Comparison of ENCODE assay signal across 8 mouse cellular contexts in the genomic region with DNA sequence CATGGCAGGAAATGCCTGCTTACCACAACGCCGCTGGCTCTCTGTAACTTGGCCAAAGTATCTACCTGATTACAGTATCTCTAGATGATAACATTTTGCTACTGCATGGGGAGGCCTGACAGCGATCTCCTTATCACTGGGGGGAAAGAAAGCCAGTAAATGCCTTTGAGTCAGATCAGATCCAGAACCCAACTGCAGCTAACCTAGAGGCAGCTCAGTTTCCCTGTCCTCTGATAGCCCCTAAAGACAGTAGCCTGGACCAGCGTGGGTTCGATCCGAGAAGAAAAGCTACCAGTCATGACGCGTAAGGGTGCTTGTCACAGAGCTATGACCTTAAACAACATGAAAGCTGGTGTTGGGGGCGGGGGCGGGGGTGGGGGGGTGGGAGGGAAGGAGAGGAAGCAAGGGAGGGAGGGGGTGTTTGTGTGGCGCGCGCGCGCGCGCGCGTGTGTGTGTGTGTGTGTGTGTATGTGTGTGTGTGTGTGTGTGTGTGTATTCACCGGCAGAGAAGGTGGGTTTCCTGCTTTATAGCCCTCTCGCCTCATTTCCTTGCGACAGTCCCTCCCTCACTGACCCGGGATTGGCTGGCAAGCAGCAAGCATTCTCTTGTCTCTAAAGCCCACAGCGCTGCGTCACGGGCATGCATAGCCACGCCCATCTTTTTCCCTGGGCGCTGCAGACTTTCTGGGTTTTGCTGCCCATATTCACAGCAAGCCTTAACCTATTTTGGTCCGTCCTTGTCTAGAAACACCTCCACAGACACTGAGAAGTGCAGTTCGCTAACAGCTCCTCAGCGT. TPM values are rescaled to one million over a fixed set of nuclear protein-coding genes. Genes with fewer than 3 reads are reported as not detected.
DNase-seq lines count a peak whose midpoint lies in the region; ATAC-seq lines count a peak whose summit lies in the region.

No protein-coding gene starts in this region.

- H3K27ac ChIP-seq in hindbrain, embryonic 11.5 days (ENCODE audit: low read depth, low read length) = 0 out of 2 replicates have a peak overlapping the region, but pooled peaks have one; percentile 42
- H3K27ac ChIP-seq in lung, embryonic 16.5 days (ENCODE audit: low read length) = peak overlapping the region; percentile 92

- peak; percentile 92 for ATAC-seq in hindbrain, embryonic 11.5 days (ENCODE audit: low FRiP score)
- ATAC-seq in lung, embryonic 16.5 days (ENCODE audit: low read depth) = peak; percentile 99

- 10% methylated on average over 20 of the region's 31 CpGs for WGBS in hindbrain, embryonic 11.5 days
- WGBS in lung, embryonic 16.5 days = 2% methylated on average over 20 of the region's 31 CpGs

- H3K36me3 ChIP-seq in hindbrain, embryonic 11.5 days (ENCODE audit: control insufficient read depth, insufficient read depth, low read length) = no peaks in the 10 kb centered on the region
- no peaks in the 10 kb centered on the region for H3K36me3 ChIP-seq in lung, embryonic 16.5 days (ENCODE audit: control insufficient read depth, insufficient read depth, low read length)

- H3K9ac ChIP-seq in hindbrain, embryonic 11.5 days (ENCODE audit: low read depth, low read length) = peak overlapping the region; percentile 55
- H3K9ac ChIP-seq in lung, embryonic 16.5 days (ENCODE audit: low read length) = peak overlapping the region; percentile 77

- peak overlapping the region; percentile 60 for H3K4me2 ChIP-seq in hindbrain, embryonic 11.5 days (replicated peaks; ENCODE audit: low read depth, low read length)
- H3K4me2 ChIP-seq in lung, embryonic 16.5 days (ENCODE audit: low read depth, low read length) = peak overlapping the region; percentile 88

- H3K4me1 ChIP-seq in hindbrain, embryonic 11.5 days (replicated peaks; ENCODE audit: control insufficient read depth, insufficient read depth, low read length) = no peaks in the 10 kb centered on the region; the same call in 1 of the 2 replicates
- peaks cover 6% of the 10 kb centered on the region; the same call in 1 of the 2 replicates for H3K4me1 ChIP-seq in lung, embryonic 16.5 days (replicated peaks; ENCODE audit: control insufficient read depth, insufficient read depth, low read length)

- H3K9me3 ChIP-seq in hindbrain, embryonic 11.5 days (ENCODE audit: control insufficient read depth, low read length) = no peaks in the 10 kb centered on the region
- no peaks in the 10 kb centered on the region for H3K9me3 ChIP-seq in lung, embryonic 16.5 days (ENCODE audit: control insufficient read depth, low read length)

- peak; percentile 98 for DNase-seq in MEL-GATA-1-ER (ENCODE audit: extremely low read depth, low read depth)
- DNase-seq in cerebellum, adult 9-11 months = peak; percentile 91
- peak; percentile 82 to 88 for DNase-seq in frontal cortex, adult 2 months (ENCODE audit: extremely low spot score in 1 of 2, low spot score in 1 of 2)
- peak; percentile 90 for DNase-seq in hindbrain, embryonic 11.5 days (ENCODE audit: low spot score)
- DNase-seq in layer of hippocampus, adult 9-11 months = peak; percentile 92
- peak; percentile 80 for DNase-seq in ovary, postnatal 36 days (ENCODE audit: low spot score)
- DNase-seq in thymus, postnatal 14 days = peak; percentile 91

- H3K4me3 ChIP-seq in hindbrain, embryonic 11.5 days (ENCODE audit: low read depth, low read length) = peak overlapping the region; percentile 38
- peak overlapping the region; percentile 54 for H3K4me3 ChIP-seq in lung, embryonic 16.5 days (ENCODE audit: low read length)

- no peaks in the 10 kb centered on the region for H3K27me3 ChIP-seq in hindbrain, embryonic 11.5 days (ENCODE audit: control insufficient read depth, insufficient read depth, low read length)
- H3K27me3 ChIP-seq in lung, embryonic 16.5 days (ENCODE audit: control insufficient read depth, insufficient read depth, low read depth, low read length) = no peaks in the 10 kb centered on the region

RNA-seq across cellular contexts. Expression of gene Slc11a2, which starts 18.5 kb away (rescaled TPM):
- 47.1 and 47.7 TPM in 2 replicates for polyA plus RNA-seq in frontal cortex, adult 2 months (2012; rRNA removed)
- polyA plus RNA-seq in hindbrain, embryonic 11.5 days (2014; fragmentation: Nextera tagmentation; extraction: Ambion mirVana) = 19.1 and 24.1 TPM in 2 replicates
- polyA plus RNA-seq in lung, embryonic 16.5 days (2015; fragmentation: Nextera tagmentation; extraction: Ambion mirVana) = 22.3 and 23.6 TPM in 2 replicates

RNA-seq across cellular contexts. Expression of gene Gm5475, which starts 21.4 kb away (rescaled TPM):
- 0.06 TPM in 1 of 2 replicates, not detected in the other for polyA plus RNA-seq in frontal cortex, adult 2 months (2012; rRNA removed)
- not detected in 2 replicates for polyA plus RNA-seq in hindbrain, embryonic 11.5 days (2014; fragmentation: Nextera tagmentation; extraction: Ambion mirVana)
- 0.06 and 0.19 TPM in 2 replicates for polyA plus RNA-seq in lung, embryonic 16.5 days (2015; fragmentation: Nextera tagmentation; extraction: Ambion mirVana)

RNA-seq across cellular contexts. Expression of gene Letmd1, which starts 25.5 kb away (rescaled TPM):
- 92.5 and 101 TPM in 2 replicates for polyA plus RNA-seq in frontal cortex, adult 2 months (2012; rRNA removed)
- polyA plus RNA-seq in hindbrain, embryonic 11.5 days (2014; fragmentation: Nextera tagmentation; extraction: Ambion mirVana) = 39.0 and 48.6 TPM in 2 replicates
- polyA plus RNA-seq in lung, embryonic 16.5 days (2015; fragmentation: Nextera tagmentation; extraction: Ambion mirVana) = 23.9 and 26.1 TPM in 2 replicates

RNA-seq across cellular contexts. Expression of gene Csrnp2, which starts 52.0 kb away (rescaled TPM):
- 23.9 and 24.1 TPM in 2 replicates for polyA plus RNA-seq in frontal cortex, adult 2 months (2012; rRNA removed)
- polyA plus RNA-seq in hindbrain, embryonic 11.5 days (2014; fragmentation: Nextera tagmentation; extraction: Ambion mirVana) = 21.8 and 26.1 TPM in 2 replicates
- polyA plus RNA-seq in lung, embryonic 16.5 days (2015; fragmentation: Nextera tagmentation; extraction: Ambion mirVana) = 9.5 and 10.6 TPM in 2 replicates

Comparison
In these comparisons a context has a peak if more than half of its experiments do, and no peak if none do; other contexts are left out.
1. Peak in every context shown above with its lines: DNase-seq, ATAC-seq, H3K4me3 ChIP-seq and H3K27ac ChIP-seq.